Mouse (Mus musculus) hindbrain, embryonic 13.5 days (tissue): ENCODE measurements at regions not wholly inside any gene's neighbourhood (a gene's known extent, or its start where the extent isn't known, plus 50 kb on each side); places are given as distances from the start of the nearest gene placed in this dataset.
"Not testable (repeated sequence)": the region's sequence is repeated elsewhere in the genome, so short reads cannot be mapped to it uniquely, and the experiment has no call there.

Experiments
- ATAC-seq: fragments of 200-750 bp; cut with Nextera tagmentation; 2 replicates; pipeline ENCODE4 v1.8.0; 2017; ENCODE audit warnings: moderate TSS enrichment; ENCODE audit not compliant: low FRiP score
- H3K27ac ChIP-seq: fragments of 300-500 bp; sonication (generic); 2 replicates; pipeline ENCODE4 v1.5.1; 2015; ENCODE audit warnings: inconsistent platforms, mild to moderate bottlenecking, moderate library complexity
- H3K27me3 ChIP-seq: fragments of 300-500 bp; sonication (generic); 2 replicates; pipeline ENCODE4 v1.6.1; 2015; ENCODE audit warnings: mild to moderate bottlenecking, inconsistent platforms
- H3K36me3 ChIP-seq: fragments of 300-500 bp; sonication (generic); 2 replicates; pipeline ENCODE4 v1.6.1; 2015; ENCODE audit warnings: mild to moderate bottlenecking, inconsistent platforms
- H3K4me1 ChIP-seq: fragments of 300-500 bp; sonication (generic); replicated peaks from 2 replicates; pipeline ENCODE4 v1.6.1; 2015; ENCODE audit warnings: inconsistent platforms
- H3K4me2 ChIP-seq: fragments of 300-500 bp; sonication (generic); 2 replicates; pipeline ENCODE4 v1.6.1; 2015; ENCODE audit warnings: inconsistent platforms, mild to moderate bottlenecking, moderate library complexity
- H3K4me3 ChIP-seq: fragments of 300-500 bp; sonication (generic); 2 replicates; pipeline ENCODE4 v1.5.1; 2015; ENCODE audit warnings: mild to moderate bottlenecking, inconsistent platforms
- H3K9ac ChIP-seq: fragments of 300-500 bp; sonication (generic); 2 replicates; pipeline ENCODE4 v1.6.1; 2015; ENCODE audit warnings: mild to moderate bottlenecking, inconsistent platforms
- H3K9me3 ChIP-seq: fragments of 300-500 bp; sonication (generic); 2 replicates; pipeline ENCODE4 v1.6.1; 2016; ENCODE audit warnings: inconsistent platforms
- WGBS: fragments of 180-500 bp; shearing (Covaris S2); methylation state at CpG from one replicate; pipeline ENCODE4 v1.1.7; 2015; 5-methylcytosine and 5-hydroxymethylcytosine counted together

DNA sequence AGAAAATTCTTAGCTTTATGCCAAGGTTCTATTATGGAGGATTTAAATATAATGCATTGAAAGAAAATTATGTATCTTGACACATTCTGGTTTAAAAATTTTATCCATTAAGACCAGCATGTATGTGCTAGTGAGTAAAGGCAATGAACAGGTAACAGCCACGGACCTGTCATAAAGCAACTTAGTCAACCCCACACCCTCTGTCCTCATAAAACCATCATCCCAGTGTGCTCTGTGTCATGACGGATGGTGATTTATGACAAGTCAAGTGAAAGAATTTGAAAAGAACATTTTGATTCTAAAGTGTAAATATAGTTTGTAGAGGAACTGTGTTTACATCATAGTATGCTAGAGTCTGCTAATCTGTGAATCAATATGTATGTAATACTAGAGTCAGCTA lies 946.3 kb upstream of the Cypt12 start:
- no peak for ATAC-seq
- no peak overlapping the region for H3K9ac ChIP-seq
- no peaks in the 10 kb centered on the region for H3K4me1 ChIP-seq
- WGBS, result 93% methylated on average over 2 of the region's 2 CpGs
- H3K4me3 ChIP-seq, result no peak overlapping the region
- no peaks in the 10 kb centered on the region for H3K36me3 ChIP-seq
- no peaks in the 10 kb centered on the region for H3K9me3 ChIP-seq
- no peaks in the 10 kb centered on the region for H3K27me3 ChIP-seq
- H3K27ac ChIP-seq, result no peak overlapping the region
- H3K4me2 ChIP-seq, result no peak overlapping the region

DNA sequence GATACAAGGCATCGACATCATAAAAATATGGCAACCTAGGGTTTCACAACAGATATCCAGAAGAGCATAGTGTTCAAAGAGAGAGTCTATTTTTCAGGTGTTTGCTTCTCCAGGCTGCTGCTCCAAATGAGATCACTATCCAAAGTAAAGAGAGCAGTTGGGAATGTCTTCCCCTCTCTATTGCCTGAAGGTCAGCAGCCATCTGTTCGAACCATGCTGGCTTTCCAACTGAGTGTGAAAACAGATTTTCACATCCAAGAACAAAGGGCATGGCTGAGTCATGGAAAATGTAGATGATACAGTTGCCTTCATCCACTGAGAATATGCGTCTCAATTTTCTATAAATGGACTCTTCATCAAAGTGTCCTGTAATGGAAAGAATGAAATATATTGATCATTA lies 945.1 kb upstream of the Cypt12 start:
- Histone ChIP-seq H3K27me3 (no peaks in the 10 kb centered on the region), H3K36me3 (no peaks in the 10 kb centered on the region), H3K4me2 (no peak overlapping the region), H3K27ac (no peak overlapping the region), H3K9ac (no peak overlapping the region), H3K4me3 (no peak overlapping the region), H3K4me1 (no peaks in the 10 kb centered on the region), H3K9me3 (no peaks in the 10 kb centered on the region)
- ATAC-seq, result no peak
- WGBS, result 80% methylated on average over 3 of the region's 3 CpGs

DNA sequence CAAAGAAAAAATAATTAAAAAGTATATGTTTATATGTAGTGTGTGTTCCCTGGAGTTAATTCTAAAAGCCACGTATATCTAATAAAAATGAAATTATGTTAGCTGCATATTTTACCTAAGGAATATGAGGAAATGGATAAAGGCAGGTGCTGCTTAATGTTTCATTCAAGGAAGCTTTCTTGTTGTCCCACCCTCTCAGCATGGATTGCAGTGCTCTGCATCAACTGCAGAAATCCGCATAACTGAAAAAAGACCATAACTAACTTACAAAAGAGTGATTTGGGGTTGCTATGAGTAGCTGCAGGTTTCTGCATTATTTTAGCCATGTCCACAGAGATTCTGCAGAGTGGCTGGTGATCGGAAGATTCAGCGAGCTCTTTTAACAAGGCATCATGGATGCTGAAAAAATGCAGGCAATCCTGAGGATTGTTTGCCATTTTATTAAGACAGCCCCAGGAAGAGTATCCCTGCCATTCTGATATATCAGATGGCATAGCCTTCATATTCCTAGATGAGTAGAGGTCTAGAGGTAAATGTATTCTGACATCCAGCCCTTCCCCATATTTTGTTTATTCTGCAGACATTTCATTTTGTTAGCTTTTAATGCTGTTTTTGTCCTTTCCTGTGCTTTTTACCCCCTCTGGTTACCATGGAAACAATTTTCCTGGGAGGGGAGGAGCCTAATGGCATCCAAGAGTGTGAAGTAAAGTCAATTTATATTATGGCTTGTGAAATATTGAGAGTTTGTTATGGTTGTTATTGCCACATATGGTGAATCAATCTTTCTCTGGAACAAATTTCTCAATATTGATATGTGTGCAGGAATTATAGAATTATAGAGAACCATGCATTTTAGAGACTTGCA lies 933.8 kb upstream of the Cypt12 start:
- H3K9ac ChIP-seq, result no peak overlapping the region; the same call in 1 of the 2 replicates
- peaks cover 5% of the 10 kb centered on the region for H3K4me1 ChIP-seq
- ATAC-seq, result no peak
- no peak overlapping the region for H3K4me2 ChIP-seq
- H3K36me3 ChIP-seq, result no peaks in the 10 kb centered on the region
- no peak overlapping the region for H3K4me3 ChIP-seq
- peak overlapping the region; percentile 67 for H3K27ac ChIP-seq
- no peaks in the 10 kb centered on the region for H3K9me3 ChIP-seq
- WGBS, result 78% methylated on average over 4 of the region's 4 CpGs
- no peaks in the 10 kb centered on the region for H3K27me3 ChIP-seq

DNA sequence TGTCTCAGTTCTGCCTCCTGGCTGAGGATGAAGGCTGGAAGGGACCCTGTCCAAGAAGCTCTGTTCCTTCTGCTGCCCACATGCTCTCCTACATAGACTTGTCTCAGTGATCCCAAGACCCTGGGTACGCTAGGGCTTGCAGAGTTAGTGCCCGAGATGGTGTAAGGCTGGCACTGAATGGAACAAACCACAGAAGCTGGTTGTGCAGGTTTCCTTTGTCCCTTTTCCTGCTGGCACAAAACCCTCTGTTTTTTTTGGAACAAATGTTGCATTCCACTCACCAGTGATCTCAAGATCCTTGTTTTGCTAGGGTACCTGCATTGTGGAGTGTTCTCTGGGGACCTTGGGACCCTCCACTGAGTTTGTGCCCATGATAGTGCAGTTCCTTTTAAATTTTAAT lies 897.4 kb upstream of the Cypt12 start:
- H3K4me3 ChIP-seq, result no peak overlapping the region
- H3K4me2 ChIP-seq, result no peak overlapping the region
- no peak overlapping the region for H3K9ac ChIP-seq
- no peaks in the 10 kb centered on the region for H3K4me1 ChIP-seq
- peaks cover 4% of the 10 kb centered on the region; the same call in 1 of the 2 replicates for H3K9me3 ChIP-seq
- H3K36me3 ChIP-seq, result no peaks in the 10 kb centered on the region
- WGBS, result 94% methylated on average over 2 of the region's 2 CpGs
- ATAC-seq, result no peak
- no peak overlapping the region for H3K27ac ChIP-seq
- no peaks in the 10 kb centered on the region for H3K27me3 ChIP-seq

DNA sequence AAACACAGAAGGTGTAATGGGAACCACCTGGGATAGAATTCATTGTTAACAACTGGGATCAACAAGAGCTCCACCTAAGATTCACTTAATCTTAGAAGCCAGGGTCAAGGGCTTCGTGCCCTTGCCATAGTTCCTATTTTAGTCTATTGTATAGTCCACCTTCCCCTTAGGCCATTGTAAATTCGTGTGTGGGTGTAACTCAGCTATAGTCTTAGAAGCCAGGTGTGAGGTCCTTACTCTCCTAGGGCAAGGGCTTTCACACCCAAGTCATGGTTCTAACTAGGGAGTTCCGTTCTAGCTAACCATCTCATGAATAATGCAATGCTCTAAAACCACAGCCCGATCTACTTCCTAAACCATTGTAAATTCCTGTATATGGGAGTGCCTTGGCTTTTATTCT lies 889.8 kb upstream of the Cypt12 start:
- H3K27ac ChIP-seq, H3K4me2 ChIP-seq, H3K9ac ChIP-seq, H3K9me3 ChIP-seq, H3K36me3 ChIP-seq, H3K4me1 ChIP-seq, H3K27me3 ChIP-seq, H3K4me3 ChIP-seq, ATAC-seq: not testable (repeated sequence)
- WGBS, result 82% methylated on average over 4 of the region's 4 CpGs

DNA sequence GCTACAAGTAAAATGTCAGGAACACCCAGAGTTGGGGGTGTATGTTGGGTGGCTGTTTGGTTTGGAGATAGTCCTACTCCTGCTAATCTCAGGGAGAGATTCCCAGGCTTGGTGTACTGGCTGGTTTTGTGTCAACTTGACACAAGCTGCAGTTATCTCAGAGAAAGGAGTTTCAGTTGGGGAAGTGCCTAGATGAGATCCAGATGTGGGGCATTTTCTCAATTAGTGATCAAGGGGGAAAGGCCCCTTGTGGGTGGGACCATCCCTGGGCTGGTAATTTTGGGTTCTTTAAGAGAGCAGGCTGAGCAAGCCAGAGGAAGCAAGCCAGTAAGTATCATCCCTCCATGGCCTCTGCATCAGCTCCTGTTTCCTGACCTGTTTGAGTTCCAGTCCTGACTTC lies 841.9 kb upstream of the Cypt12 start:
- not testable (repeated sequence) for H3K4me2 ChIP-seq, ATAC-seq, H3K27me3 ChIP-seq, H3K9ac ChIP-seq, H3K9me3 ChIP-seq, H3K36me3 ChIP-seq, H3K4me1 ChIP-seq, H3K27ac ChIP-seq, H3K4me3 ChIP-seq
